Mouse (Mus musculus) ZHBTc4 (cell line): ENCODE measurements at regions not wholly inside any gene's neighbourhood (a gene's known extent, or its start where the extent isn't known, plus 50 kb on each side); places are given as distances from the start of the nearest gene placed in this dataset.
A peak's percentile ranks its signal among the peaks of the same experiment; 100 is the strongest.

ENCODE experiments used
- DNase-seq: peaks from one replicate; pipeline ENCODE4 v3.0.0-alpha.2; 2011; ENCODE audit warnings: low read depth, low spot score

DNA sequence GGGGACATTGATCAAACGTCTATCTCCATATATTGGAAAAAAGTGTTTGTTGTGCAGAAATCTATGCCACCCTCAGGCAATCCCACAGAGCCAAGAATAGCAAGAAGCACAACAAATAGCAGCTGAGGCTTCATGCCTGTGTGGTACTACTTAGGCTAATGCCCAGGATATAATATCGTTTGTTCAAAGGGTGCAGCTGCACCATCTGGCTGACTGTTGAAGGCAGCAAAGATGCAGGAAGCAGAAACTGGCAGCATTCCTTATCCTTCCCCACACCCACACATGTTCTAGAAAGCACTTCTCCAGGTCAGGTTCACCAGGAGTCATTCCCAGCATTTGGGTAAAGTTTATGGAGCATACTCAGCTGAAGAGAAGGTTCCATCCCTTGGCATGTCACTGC lies 158.1 kb upstream of the Ccn2 start:
- DNase-seq, result no peak

DNA sequence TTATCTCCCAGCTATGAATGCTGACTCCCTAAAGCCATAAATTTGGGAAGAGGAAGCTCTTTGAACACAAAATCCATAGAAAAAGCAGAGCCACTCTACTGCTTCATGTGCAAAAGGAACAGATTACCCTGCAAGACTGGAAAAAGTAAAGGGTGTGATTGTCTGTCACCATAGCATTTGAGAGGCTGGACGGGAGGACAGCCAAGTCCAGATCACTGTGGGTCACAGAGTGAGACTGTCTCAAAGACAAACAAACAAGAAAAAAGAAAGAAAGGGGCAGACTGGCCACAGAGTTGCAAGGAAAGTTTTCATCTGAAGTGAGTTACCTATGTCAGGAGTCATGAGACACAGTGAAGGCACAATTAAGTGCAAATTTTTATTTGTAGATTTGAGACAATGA lies 150.7 kb upstream of the Ccn2 start:
- no peak for DNase-seq

DNA sequence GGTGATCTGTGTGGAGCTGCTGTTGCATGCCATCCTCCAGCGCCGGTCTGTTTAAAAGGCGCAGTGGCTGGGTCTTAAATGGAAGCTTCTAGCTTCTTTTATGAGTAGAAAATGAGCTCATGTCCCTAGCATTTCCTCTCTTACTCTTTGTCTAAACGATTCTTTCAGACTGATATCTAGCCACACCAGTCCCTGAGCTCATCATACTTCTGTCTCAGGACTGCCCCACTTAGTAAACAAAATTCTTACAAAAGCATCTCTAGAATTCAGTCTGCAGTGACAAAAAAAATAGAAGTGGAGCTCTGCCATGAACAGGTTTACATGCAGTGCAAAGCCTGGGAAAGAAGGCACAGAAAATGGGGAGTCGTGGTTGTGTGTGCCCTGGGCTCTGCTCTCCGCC lies 150.2 kb upstream of the Ccn2 start:
- no peak for DNase-seq

DNA sequence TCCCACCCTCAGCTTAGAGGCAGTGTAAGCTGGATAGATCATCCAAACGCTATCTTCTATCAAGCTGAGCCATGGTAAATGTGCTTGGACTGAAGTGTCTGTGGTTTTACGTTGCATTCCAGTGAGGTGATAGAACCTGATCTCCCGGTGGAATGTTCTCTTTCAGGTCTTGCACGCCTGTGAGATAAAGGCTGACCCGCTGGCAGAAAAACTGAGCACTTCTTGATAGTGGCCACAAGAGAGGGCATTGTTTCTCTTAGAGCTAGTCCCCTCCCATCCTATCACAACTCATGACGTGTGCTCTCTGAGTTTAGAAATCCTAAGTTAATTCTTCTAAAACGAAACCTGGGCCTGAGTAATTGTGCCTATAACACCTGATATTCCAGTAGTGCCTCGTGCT lies 149.1 kb upstream of the Ccn2 start:
- DNase-seq, result no peak

DNA sequence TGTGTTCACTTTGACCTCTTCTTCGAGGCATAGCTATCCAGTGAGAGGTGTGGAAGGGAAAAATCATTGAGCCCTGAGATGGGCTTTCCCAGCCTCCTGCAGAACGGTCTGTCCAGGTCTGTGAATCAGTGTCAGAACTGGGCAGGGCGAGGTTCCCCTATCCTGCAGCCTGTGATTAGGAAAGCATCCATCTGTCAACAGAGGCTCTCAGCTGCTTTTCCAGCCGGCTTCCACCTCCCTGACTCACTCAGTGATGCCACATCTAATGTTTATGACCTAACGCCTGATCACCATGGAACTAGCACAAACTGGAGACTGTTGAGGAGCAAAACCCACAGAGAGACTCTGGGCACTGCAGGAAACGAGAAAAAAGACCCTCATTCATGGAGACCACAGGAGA lies 148.1 kb upstream of the Ccn2 start:
- no peak for DNase-seq

DNA sequence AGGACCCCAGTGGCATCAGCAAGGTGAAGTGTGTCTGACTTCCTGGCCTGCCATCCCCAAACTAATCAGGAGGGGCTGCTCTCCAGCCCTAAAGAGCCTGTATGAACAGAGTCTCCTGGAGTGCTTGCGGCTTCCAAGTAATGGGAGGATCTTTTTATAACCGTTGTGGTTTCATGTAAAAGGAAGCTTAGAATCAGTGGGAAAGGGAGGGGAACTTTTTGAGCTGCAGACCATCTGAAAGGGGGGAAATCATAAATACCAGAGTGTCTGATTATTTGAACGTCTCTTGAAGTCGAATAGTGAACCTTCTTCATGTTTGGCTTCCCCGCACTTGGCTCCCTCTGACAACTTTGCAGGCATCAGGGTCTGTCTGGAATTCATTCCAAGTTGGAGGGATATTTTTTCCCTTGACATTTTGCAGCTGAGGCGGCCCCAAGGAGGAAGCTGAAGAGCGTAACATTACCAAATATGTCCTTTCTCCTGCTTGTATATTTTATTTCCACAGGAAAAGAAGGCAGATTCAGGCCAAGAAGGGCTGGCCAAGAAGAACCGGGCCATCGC lies 147.2 kb upstream of the Ccn2 start:
- no peak for DNase-seq

DNA sequence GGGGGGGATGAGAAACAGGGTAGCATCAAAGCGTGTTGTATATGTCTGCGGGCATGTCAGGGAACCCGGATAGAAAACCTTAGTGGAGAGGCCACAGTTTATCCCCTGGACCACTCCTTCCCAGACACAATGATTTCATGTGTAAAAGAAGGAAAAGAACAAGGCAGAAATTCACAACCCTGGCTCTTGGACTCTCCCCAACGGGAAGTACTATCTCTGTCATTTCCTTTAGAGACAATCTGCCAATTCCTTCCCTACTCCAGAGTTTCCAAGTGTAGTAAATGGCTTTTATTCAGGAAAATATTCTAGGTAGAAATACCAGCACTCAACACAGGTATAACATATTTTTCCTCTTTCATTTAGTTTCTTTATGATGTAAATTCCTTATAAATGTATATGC lies 141.7 kb upstream of the Ccn2 start:
- DNase-seq, result no peak

DNA sequence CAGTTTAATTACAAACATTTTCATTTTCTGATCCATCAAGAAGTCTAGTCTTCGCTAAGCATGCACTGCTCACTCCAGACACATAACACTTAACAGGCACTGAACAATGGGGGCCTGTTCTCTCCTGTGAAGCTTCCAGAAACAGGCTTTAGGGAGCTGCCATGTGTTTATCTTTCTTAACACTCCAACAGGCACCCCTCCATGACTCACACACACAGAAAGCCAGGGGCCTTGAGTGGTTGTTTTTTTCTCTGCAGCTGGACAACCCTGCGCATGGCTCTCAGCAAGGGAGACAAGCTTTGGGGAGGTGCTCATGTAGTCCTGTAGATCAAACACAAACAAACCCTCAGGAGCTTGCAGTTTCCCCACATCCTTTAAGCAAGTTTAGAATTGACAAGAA lies 136.6 kb upstream of the Ccn2 start:
- DNase-seq, result no peak

DNA sequence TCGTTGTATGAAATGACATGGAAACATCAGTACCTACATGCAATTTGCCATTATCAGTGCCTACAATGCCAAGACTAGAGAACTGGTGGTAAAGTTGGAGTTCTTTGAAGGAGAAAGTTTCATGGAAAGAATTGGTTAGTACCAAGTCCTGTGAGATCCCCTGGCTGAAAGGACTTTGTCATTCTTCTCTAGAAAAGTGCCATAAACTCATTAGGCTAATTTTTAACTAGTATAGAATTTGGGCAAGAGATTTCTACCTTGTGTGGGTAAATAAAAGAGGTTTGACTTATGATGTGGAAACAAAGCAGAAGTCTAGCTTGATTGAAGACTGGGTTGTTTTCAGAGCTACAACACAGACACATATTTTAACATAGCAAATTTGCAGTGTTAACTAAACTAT lies 131.4 kb upstream of the Ccn2 start:
- no peak for DNase-seq

DNA sequence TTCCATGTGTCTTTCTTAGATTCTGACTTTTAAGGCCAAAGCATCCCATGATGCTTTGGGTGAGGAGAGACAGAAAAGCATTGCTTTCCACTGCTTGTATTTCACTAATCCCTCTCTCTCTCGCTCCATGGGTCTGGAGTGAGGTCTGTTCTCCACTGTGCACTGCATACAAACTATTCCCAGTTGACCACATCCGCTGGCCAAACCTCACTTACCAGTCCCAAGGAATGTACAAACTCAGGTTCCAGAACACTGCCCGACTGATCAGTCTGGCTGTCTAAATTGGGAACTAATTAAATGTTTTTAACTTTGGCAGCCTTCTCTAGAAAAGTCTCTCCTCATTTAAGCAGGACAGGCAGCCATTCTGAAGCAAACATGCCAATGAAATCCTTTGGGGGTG lies 130.9 kb upstream of the Ccn2 start:
- no peak for DNase-seq

DNA sequence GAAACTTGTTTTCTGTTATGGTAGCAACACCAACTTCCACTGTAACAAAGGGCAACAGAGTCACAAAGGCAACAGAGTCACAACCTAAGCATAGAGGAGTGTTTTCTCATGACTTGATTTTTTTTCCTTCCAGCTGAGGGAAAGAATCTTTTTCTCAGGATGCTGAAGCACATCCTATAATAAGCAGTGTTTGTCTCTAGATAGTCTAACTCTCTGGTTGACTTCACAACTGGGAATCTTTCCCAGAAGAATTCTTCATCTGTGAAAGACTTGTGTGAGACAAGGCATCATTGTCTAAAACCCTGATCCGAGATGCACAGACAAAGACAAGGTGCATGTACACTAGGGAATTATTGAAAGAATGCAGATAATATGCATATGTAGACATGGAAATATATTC lies 125.5 kb upstream of the Ccn2 start:
- no peak for DNase-seq

DNA sequence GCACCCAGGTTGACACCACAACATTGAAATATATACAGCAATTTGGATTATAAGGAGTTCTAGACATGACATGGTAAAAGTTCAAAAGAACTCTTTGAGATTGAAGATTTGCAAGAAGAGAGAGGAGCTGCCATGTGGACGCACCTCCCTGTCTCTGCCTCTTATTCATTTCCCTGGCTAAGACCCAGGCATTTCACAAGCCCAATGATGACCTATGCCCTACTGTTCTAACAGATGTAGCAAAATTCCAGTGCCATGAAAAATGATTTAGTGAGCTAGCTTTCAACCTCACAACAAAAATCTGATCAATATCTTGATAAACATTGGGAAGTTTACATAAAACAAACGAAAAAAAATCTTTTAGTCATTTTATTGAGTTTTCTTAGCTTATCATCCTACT lies 123.7 kb upstream of the Ccn2 start:
- DNase-seq, result no peak

DNA sequence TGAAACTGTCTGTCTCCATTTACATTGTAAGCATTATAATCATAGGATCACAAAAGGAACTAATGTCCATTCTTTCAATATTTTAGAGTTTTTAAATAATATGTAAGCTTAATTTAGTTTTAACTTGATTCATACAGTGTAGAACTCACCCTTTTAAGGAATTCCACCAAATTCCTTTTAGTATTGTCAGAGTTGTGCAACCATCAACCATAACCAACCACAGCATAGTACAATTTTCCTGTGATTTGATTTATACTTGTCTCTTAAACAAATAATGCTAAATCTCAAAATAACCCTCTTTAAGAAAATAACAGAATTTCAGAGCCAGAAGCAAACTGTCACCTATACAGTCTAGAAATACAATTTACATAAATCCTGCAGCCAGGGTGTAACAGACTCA lies 119.0 kb upstream of the Ccn2 start:
- DNase-seq, result no peak

DNA sequence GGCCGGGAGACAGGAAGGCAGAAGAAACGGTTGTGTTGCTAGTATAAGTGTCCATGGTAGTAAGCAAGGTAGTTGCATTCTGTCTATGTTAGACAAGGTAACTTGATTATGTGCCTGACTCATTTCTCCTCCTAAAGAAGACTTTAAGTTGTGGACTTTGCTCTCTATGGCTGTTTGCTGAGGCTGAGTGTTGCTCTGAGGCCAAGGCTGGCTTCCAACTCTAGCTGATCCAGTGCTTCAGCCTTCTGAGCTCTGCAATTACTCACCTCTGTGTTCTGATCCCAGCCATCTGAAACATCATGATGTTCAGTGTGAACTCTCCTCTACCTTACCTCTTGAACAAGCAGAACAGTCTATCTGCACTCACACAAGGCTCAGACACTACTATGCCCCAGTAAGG lies 116.7 kb upstream of the Ccn2 start:
- no peak for DNase-seq

DNA sequence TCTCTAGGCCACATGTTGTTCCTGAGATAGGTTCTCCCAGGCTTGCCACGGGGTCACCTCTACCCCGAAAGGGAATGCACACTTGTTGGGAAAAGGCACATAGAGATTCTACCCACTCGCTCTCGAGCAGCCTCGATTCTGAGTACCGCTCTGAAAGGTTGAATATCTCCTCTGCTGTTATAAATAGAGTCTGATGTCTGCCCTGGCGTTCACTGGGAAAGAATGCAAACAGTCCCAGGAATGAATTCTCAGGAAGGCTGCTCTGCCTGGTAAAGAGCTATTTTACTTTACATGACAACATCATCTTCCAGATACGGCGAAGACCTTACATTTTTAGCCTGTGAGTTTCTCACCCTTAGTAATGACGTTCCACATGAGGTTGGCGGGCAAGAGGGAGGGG lies 116.1 kb upstream of the Ccn2 start:
- DNase-seq, result no peak

DNA sequence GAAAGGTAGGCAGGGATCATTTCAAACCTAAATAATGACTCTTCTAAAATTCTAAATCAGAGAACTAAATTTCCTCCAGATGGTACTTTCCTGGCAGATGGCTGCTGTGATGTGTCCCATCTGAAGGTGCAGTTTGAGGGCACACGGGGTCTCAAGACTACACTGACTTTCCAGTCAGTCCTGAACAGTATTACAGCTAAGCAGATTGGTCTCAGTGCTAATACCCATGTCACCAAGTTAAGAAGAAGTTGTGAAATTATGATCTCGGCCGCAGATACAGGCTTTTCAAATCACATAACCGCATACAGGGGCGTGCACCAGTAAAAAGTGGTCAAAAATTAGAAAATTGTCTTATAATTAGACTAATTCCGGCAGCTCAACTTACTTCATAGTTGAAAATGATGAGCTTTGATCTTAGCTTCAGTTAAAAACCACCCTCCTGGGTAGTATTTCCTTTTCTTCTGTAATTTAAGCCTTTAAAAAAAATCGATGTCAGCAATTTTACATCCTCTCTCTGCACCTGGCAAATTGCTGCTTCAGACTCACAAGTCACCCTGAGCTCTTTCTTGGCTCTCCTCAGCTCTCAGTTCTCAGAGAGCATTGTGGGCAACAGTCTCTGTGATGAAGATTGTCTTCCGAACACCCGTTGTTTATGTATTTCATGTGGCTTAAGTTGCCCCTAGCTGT lies 113.2 kb upstream of the Ccn2 start:
- no peak for DNase-seq

DNA sequence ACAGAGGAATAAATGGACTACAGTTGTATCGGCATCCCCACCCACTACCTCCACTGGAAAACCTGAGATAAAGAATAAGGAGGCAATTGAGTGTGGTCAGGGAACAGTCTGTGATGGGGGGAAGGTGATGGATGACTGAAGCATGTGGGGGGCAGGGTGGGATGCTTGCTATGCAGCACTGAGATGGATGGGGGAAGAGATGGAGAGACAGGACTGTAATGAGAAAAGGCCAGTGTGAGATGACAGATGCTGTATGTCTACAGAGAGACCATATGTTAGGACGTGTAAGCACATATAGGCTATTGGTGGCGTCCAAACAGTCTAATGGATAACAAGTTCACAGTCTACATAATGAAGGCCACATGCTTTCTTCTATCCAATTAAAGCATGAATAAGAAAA lies 112.2 kb upstream of the Ccn2 start:
- no peak for DNase-seq

DNA sequence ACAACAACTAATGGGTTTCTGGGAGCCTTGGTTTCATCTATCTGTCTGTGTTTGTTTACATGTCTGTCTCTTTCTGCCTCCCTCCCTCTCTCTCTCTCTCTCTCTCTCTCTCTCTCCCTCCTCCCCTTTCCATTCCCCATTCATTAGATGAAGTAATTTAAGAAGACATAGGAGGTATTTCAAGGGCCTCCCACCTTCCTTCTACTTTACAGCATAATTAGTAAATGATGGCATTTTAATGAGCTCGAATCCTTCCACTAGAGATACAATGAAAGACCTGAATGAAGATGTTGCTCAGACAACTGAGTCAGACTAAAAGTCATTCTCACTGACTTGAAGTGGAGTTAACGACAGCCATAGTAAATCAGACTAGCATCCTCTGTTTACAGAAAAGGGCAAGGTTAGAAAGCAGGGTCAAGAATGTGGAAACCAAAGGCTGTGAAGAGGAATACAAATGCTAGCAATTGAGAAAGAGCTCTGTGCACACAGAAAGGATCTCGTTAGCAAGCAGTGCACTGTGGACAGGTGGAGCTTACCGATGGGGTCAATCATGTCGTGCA lies 111.1 kb upstream of the Ccn2 start:
- peak; percentile 2 for DNase-seq

DNA sequence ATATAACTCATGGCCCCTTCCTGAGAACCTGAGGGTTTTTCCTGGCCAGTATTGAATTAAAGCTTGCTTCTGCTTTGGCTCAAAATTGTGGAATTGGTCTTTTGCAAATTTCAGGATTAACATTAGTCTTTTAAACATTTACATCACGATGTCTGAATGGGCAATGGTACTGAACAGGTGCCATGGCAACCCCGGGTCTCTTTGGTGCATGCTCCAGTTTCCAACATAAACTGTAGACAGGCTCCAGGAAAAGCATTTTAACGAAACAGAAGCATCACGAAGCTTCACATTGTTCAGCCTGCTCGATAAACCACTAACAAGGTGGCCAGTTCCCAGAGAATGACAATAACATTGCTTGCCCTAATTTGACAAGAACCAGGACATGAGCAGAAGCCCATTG lies 109.8 kb upstream of the Ccn2 start:
- no peak for DNase-seq

DNA sequence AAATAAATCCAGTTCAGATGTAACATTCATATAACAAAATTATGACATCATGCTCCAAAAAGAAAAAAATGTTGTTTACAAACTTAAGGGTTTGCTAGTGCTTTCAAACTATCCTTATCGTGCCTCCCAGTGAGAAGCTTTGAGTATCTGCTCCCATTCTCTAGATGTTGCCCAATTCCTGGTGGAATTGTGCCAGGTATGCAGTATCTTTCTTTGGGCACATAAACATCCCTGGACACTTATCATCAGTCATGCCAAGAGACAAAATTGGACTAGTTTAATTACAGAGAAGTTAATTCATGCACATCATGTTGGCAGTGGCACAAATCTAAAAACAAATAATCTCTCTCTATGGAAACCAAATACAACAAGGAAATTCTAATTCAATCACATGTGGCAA lies 109.0 kb upstream of the Ccn2 start:
- no peak for DNase-seq

DNA sequence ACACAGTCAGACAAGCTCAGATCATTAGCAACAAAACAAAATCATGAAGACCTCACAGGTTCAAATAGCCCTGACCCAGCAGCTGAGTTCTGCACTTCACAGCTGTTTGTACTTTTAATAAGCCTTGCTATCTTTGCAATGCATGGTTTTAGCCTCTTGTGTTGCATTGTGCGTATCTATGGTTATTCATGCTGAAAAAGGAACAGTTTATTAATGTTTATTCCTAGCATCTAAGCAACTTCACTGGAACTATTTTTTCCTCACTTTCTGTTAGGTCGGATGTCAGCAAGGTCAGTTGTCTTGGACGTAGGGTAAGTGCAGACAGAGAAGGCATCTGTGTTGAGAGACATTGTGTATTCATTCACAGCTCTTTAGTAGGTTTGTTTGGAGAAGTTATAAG lies 107.3 kb upstream of the Ccn2 start:
- no peak for DNase-seq

DNA sequence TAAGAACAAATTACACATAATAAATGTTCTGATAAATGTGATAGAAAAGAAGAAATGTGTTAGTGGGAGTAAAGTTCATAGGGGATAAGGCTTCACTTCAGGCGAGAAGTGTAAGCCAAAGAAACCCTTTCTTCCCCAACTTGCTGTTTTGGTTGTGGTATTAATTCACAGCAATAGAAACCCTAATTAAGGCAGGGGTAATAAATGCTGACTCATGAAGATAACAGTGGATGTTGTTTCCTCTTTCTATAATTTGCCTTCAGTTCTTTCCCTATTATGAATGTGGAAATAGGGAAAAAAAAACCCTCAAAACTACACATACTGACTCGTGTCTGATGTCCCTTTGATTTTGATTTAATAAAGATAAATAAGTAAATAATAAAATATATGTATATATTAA lies 104.8 kb upstream of the Ccn2 start:
- DNase-seq, result no peak

DNA sequence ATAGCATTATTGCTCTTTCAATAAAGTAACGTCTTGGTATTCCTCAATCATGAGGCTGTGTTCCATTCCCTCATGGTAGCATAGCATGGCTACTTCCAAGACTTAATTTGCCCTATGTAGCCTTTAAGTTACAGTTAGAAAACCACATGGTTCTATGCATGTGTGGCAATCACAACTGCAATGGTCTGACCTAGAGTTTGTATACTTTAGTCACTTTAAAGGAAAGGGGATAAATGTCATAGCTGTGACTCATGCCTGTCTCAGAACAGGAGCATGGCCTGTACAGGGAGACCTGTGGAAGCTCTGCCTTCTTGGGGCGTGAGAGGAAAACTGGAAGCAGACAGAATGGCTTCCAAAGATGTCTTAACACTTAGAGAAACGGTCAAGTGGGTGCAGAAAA lies 103.4 kb upstream of the Ccn2 start:
- no peak for DNase-seq

DNA sequence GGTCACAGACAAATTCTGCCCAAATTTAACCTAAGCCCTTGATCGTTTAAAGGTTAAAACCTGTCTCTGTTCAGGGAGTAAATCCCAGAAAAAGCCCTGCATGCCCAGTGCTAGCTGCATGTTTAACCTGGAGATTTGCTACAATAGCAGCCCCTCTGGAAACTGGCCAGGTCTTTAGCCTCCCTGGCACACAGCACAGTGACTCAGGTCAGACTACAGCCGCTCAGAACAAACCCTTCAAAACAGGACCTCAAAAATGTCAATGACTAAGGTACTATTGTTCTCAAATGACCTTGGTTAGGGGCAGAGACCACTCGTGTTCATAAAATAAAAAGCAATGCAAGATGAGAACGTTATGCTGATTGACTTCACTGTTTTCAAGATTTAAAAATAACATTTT lies 101.8 kb upstream of the Ccn2 start:
- no peak for DNase-seq
